Mouse (Mus musculus): ENCODE measurements at regions not wholly inside any gene's neighbourhood (a gene's known extent, or its start where the extent isn't known, plus 50 kb on each side); places are given as distances from the start of the nearest gene placed in this dataset.

- Histone ChIP-seq H3K9me3 (ENCODE audit: low read length) (no peaks in the 10 kb centered on the region), H3K9ac (replicated peaks; ENCODE audit: low read depth) (no peak overlapping the region), H3K36me3 (ENCODE audit: insufficient read depth, low read length) (no peaks in the 10 kb centered on the region), H3K4me1 (ENCODE audit: insufficient read depth, low read depth, low read length) (no peaks in the 10 kb centered on the region), H3K4me3 (ENCODE audit: low read depth, low read length) (0 out of 2 replicates have a peak overlapping the region, but pooled peaks have one; percentile 5), H3K27me3 (replicated peaks; ENCODE audit: insufficient read depth, low read length) (no peaks in the 10 kb centered on the region), H3K27ac (ENCODE audit: low read length) (no peak overlapping the region), H3K4me2 (replicated peaks; ENCODE audit: low read depth, low read length) (peak overlapping the region; percentile 42)
- TF ChIP-seq EP300 (IDR thresholded peaks at IDR 0.05) (no peak), CTCF (IDR thresholded peaks at IDR 0.05) (no peak)
- DNase-seq (ENCODE audit: low spot score) (peak; percentile 15), ATAC-seq (no peak)
- WGBS: 22% methylated on average over 10 of the region's 10 CpGs
These were observed 57.9 kb downstream of the Sox9 start for GRCm38 (mm10) chr11:112839721-112840494.

- no peak for TF ChIP-seq EP300 (IDR thresholded peaks at IDR 0.05)
- TF ChIP-seq CTCF (IDR thresholded peaks at IDR 0.05): no peak
- Histone ChIP-seq H3K27ac (ENCODE audit: low read length) (no peak overlapping the region), H3K36me3 (ENCODE audit: insufficient read depth, low read length) (no peaks in the 10 kb centered on the region), H3K4me2 (replicated peaks; ENCODE audit: low read depth, low read length) (peak overlapping the region; percentile 42), H3K9ac (replicated peaks; ENCODE audit: low read depth) (no peak overlapping the region), H3K9me3 (ENCODE audit: low read length) (no peaks in the 10 kb centered on the region), H3K4me3 (ENCODE audit: low read depth, low read length) (0 out of 2 replicates have a peak overlapping the region, but pooled peaks have one; percentile 5), H3K4me1 (ENCODE audit: insufficient read depth, low read depth, low read length) (no peaks in the 10 kb centered on the region), H3K27me3 (replicated peaks; ENCODE audit: insufficient read depth, low read length) (no peaks in the 10 kb centered on the region)
- DNase-seq (ENCODE audit: low spot score) (peak; percentile 47), ATAC-seq (peak; percentile 52)
- 12% methylated on average over 10 of the region's 10 CpGs for WGBS
These were observed 58.4 kb downstream of the Sox9 start for GRCm38 (mm10) chr11:112840495-112840828.

- ATAC-seq (no peak), DNase-seq (ENCODE audit: low spot score) (no peak)
- H3K9ac ChIP-seq (replicated peaks; ENCODE audit: low read depth): no peak overlapping the region
- no peak overlapping the region for H3K4me2 ChIP-seq (replicated peaks; ENCODE audit: low read depth, low read length)
- no peaks in the 10 kb centered on the region for H3K36me3 ChIP-seq (ENCODE audit: insufficient read depth, low read length)
- no peaks in the 10 kb centered on the region for H3K4me1 ChIP-seq (ENCODE audit: insufficient read depth, low read depth, low read length)
- TF ChIP-seq EP300 (IDR thresholded peaks at IDR 0.05): no peak
- no peak for TF ChIP-seq CTCF (IDR thresholded peaks at IDR 0.05)
- H3K27me3 ChIP-seq (replicated peaks; ENCODE audit: insufficient read depth, low read length): no peaks in the 10 kb centered on the region
- no peaks in the 10 kb centered on the region for H3K9me3 ChIP-seq (ENCODE audit: low read length)
- no peak overlapping the region for H3K4me3 ChIP-seq (ENCODE audit: low read depth, low read length)
- 46% methylated on average over 8 of the region's 8 CpGs for WGBS
- H3K27ac ChIP-seq (ENCODE audit: low read length): no peak overlapping the region
These were observed 62.4 kb downstream of the Sox9 start for GRCm38 (mm10) chr11:112844258-112844901.

DNA sequence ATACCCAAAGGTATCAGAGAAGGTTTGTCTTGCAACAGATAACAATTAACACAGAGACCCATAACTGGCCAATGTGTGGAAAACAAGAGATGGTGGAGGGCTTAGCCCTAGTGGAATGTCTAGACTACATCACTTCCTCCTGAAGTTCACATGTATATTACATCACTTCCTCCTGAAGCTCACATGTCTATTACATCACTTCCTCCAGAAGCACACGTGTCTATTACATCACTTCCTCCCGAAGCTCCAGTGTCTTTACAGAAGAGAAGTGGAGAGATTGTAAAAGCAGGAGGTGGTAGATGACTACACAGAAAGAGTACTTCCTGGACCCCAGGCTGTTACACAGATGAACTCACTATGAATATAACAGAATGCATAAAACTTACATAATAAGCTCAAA, 65.1 kb downstream of the Sox9 start:
- no peak for ATAC-seq
- no peak for DNase-seq (ENCODE audit: low spot score)
- Histone ChIP-seq H3K4me1 (ENCODE audit: insufficient read depth, low read depth, low read length) (no peaks in the 10 kb centered on the region), H3K27me3 (replicated peaks; ENCODE audit: insufficient read depth, low read length) (no peaks in the 10 kb centered on the region), H3K4me2 (replicated peaks; ENCODE audit: low read depth, low read length) (no peak overlapping the region), H3K9ac (replicated peaks; ENCODE audit: low read depth) (no peak overlapping the region), H3K27ac (ENCODE audit: low read length) (no peak overlapping the region), H3K9me3 (ENCODE audit: low read length) (no peaks in the 10 kb centered on the region), H3K36me3 (ENCODE audit: insufficient read depth, low read length) (no peaks in the 10 kb centered on the region), H3K4me3 (ENCODE audit: low read depth, low read length) (no peak overlapping the region)
- no peak for TF ChIP-seq CTCF (IDR thresholded peaks at IDR 0.05)
- no peak for TF ChIP-seq EP300 (IDR thresholded peaks at IDR 0.05)
- WGBS: 84% methylated on average over 2 of the region's 2 CpGs

DNA sequence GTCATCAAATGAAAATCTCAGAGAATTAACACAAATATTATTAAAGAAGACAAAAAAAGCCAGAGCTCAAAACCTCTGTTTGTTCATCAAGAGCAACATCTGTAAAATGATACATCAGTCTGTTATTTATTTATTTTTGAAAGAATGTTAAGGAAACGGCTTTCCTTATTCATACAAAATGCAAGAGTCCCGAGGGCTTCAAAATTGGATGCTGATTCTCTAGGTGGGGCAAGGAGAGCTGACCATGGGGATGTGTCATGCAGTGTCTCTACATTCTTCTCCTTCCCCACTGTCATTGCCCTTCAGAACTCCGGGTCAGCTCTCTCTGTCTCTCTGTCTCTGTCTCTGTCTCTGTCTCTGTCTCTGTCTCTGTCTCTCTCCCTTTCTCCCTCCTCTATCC, 65.8 kb downstream of the Sox9 start:
- Histone ChIP-seq H3K27me3 (replicated peaks; ENCODE audit: insufficient read depth, low read length) (no peaks in the 10 kb centered on the region), H3K4me2 (replicated peaks; ENCODE audit: low read depth, low read length) (no peak overlapping the region), H3K9me3 (ENCODE audit: low read length) (no peaks in the 10 kb centered on the region), H3K4me1 (ENCODE audit: insufficient read depth, low read depth, low read length) (no peaks in the 10 kb centered on the region), H3K36me3 (ENCODE audit: insufficient read depth, low read length) (no peaks in the 10 kb centered on the region), H3K4me3 (ENCODE audit: low read depth, low read length) (no peak overlapping the region), H3K9ac (replicated peaks; ENCODE audit: low read depth) (no peak overlapping the region), H3K27ac (ENCODE audit: low read length) (no peak overlapping the region)
- DNase-seq (ENCODE audit: low spot score) (no peak), ATAC-seq (no peak)
- WGBS: 79% methylated on average over 3 of the region's 3 CpGs
- TF ChIP-seq EP300 (IDR thresholded peaks at IDR 0.05): no peak
- TF ChIP-seq CTCF (IDR thresholded peaks at IDR 0.05): no peak

GRCm38 (mm10) chr11:112849974-112850373, 68.0 kb downstream of the Sox9 start:
- Histone ChIP-seq H3K4me3 (ENCODE audit: low read depth, low read length) (no peak overlapping the region), H3K36me3 (ENCODE audit: insufficient read depth, low read length) (no peaks in the 10 kb centered on the region), H3K4me2 (replicated peaks; ENCODE audit: low read depth, low read length) (no peak overlapping the region), H3K27ac (ENCODE audit: low read length) (no peak overlapping the region), H3K9ac (replicated peaks; ENCODE audit: low read depth) (no peak overlapping the region), H3K4me1 (ENCODE audit: insufficient read depth, low read depth, low read length) (no peaks in the 10 kb centered on the region), H3K27me3 (replicated peaks; ENCODE audit: insufficient read depth, low read length) (no peaks in the 10 kb centered on the region), H3K9me3 (ENCODE audit: low read length) (no peaks in the 10 kb centered on the region)
- TF ChIP-seq CTCF (IDR thresholded peaks at IDR 0.05) (no peak), EP300 (IDR thresholded peaks at IDR 0.05) (no peak)
- DNase-seq (ENCODE audit: low spot score): no peak
- ATAC-seq: no peak
- 80% methylated on average over 5 of the region's 5 CpGs for WGBS

Data from lung, postnatal 0 days (tissue).